Mouse (Mus musculus): ENCODE measurements around the gene Tnfsf13.

Tnfsf13 gene

GRCm38 (mm10) chr11:69653399-69653798 is 32.2 kb downstream of the Tnfsf13 start:
- DNase-seq (ENCODE audit: low spot score) = no peak

- no peak for DNase-seq (ENCODE audit: low spot score)
Measured at GRCm38 (mm10) chr11:69645860-69646259, 39.7 kb downstream of the Tnfsf13 start.

- no peak for DNase-seq (ENCODE audit: low spot score)
Measured at GRCm38 (mm10) chr11:69635471-69635870, 50.1 kb downstream of the Tnfsf13 start.

GRCm38 (mm10) chr11:69633128-69633866 is 52.3 kb downstream of the Tnfsf13 start:
- no peak for DNase-seq (ENCODE audit: low spot score)
